Mouse (Mus musculus) mouse trophoblast stem cell (cell line): Measurements from ENCODE around the gene Spo11.

ENCODE experiments used
- in situ Hi-C, 2 experiments: fragments of 300-500 bp; cut with MseI, MboI; formaldehyde crosslinking; loops; 2 replicates in 1 of 2; 3 replicates in 1 of 2; pipeline ENCODE4 v1.15.1; 2025

The Spo11 gene

GRCm38 (mm10) chr2:173030591-173031338, 53.3 kb downstream of the Spo11 start:
- in situ Hi-C loops: no loop called here

DNA sequence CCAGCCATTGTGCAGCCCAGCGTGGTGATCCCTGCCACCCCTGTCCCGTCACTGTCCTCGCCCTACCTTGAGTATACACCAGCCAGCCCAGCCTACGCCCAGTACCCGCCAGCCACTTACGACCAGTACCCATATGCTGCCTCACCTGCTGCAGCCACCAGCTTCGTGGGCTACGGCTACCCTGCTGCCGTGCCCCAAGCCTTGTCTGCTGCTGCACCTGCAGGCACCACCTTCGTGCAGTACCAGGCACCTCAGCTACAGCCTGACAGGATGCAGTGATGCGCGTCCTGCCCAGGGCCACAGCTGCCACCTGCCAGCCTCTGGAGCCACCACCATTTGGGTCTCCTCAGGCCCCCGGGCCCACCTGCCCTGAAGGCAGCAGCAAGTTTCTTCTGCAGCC, 56.0 kb downstream of the Spo11 start:
- in situ Hi-C loops: no loop called here

- in situ Hi-C loops: no loop called here
Measured at GRCm38 (mm10) chr2:173034998-173035397, 57.5 kb downstream of the Spo11 start.

DNA sequence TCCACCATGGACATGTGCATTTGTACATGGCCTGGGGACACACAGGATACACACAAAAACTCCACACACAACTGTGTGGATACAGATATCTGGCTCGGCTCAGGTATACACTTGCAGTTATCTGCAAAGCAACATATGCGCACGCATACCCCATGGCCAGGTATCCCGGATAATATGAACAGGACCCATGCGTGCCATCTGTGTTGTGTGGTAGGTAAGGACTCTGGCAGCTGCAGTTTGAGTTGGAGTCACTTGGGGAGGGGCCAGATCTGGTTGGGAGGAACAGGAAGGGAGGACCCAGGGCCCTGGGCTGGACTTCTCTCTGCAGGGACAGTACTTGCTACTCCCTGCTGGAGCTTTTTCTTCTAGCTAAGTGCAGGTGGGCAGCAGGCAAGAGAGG, 58.2 kb downstream of the Spo11 start:
- in situ Hi-C loops: no loop called here

- in situ Hi-C loops: no loop called here
Measured at GRCm38 (mm10) chr2:173036055-173036454, 58.6 kb downstream of the Spo11 start.

DNA sequence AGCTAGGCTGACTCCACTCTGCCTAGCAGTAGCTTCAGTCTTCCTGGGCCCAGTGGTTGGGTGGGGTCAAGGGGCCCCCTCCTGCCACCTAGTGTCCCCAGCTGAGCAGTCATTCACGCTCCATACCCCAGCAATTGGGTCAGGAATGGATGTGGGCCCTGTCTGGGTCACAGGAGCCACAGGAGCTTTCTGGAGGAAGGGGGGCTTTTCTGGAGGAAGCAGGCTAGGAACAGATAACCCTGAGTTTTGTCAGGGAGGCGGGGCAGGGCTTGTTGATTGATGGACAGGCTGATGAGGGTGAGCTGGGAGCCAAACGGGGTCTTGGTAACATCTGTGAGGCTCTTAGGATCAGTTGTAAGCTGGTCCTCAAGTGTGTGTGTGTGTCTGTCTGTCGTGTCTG, 59.1 kb downstream of the Spo11 start:
- in situ Hi-C loops: no loop called here

- in situ Hi-C loops: no loop called here
Measured at GRCm38 (mm10) chr2:173037347-173037746, 59.8 kb downstream of the Spo11 start.

DNA sequence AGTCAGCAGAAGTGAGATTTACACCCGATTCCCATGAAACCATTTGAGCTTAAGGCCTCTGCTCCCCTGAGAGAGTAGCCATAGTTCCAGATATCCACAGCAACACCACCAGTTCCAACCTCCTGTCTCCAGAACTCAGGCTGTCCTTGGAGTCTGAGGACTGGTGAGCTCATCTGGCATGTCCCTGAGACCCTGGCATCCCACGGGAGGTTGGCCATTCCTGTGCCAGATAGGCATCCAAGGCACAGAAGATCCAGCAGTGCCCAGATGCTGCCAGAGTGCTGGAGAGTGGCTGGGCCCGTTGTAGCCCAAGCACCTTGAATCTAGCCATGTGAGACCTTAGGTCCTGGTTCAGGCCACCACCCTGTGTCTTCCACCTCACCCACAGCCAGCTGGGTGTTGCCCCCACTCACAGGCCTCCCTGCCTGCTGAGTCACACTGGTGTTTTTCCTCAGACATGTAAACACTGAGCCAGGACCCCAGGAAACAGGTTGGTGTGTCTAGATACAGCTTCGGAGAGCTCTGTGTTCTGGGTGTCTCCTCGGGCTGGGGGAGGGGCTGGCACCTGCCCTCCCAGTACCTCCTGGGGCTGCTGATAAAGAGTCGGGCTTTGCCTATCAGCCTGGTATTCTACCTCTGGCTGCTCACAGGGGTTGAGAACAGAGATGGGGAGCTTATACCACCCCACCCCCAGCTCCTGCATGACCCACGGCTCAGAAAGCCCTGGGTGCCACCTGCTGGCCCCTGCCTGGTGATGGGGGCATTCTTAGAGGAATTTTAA, 60.5 kb downstream of the Spo11 start:
- in situ Hi-C loops: no loop called here

DNA sequence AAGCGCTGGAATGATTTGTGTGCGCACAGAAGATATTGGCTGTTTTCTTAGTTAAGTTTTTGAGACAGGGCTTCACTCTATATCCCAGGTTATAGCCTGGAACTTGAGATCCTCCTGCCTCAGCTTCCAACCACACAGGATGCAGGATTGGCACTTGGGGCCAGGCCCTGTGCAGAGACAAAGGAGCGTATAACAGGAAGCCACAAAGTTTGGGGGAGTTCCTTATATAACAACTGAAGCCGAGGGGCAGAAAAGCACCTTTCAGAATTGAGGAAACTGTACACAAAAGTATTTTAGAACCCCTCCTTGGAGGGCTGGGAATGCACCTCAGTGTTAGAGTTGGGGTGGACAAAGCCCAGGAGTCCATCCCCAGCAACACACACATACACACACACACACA, 61.5 kb downstream of the Spo11 start:
- in situ Hi-C loops: no loop called here

GRCm38 (mm10) chr2:173040803-173041202, 63.3 kb downstream of the Spo11 start:
- in situ Hi-C loops: loop anchor here in 1 of 2 experiments (5.0 kb wide), 1 partner anchor 36 kb away; no protein-coding TSS in a partner anchor

- in situ Hi-C loops: loop anchor here in 1 of 2 experiments (5.0 kb wide), 1 partner anchor 36 kb away; no protein-coding TSS in a partner anchor
Measured at GRCm38 (mm10) chr2:173041242-173041641, 63.7 kb downstream of the Spo11 start.

DNA sequence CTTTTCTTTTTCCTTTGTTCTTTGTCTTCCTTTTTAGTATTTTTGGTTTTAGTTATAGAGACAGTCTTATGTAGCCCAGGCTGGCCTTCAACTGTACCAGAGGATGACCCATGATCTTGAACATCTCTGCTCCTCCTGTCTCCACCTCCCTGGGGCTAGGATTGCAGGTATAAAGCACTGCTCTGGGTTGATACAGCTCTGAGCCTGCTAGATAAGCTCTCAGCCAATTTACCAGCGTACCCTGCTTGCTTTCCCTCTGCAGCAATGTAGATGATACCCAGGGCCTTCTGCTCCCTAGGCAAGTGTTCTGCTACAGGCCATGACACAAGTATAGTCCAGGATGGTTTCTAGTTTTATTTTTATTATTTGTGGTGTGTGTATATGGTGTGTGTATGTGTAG, 64.4 kb downstream of the Spo11 start:
- in situ Hi-C loops: loop anchor here in 1 of 2 experiments (5.0 kb wide), 1 partner anchor 35 kb away; no protein-coding TSS in a partner anchor

GRCm38 (mm10) chr2:173042504-173043162, 65.1 kb downstream of the Spo11 start:
- in situ Hi-C loops: loop anchor here in 1 of 2 experiments (5.0 kb wide), 1 partner anchor 35 kb away; no protein-coding TSS in a partner anchor
